Mouse (Mus musculus): ENCODE results near the gene Pdcd7.
A peak's percentile ranks its signal among the peaks of the same experiment; 100 is the strongest.

Pdcd7 gene

GRCm38 (mm10) chr9:65398279-65398678 lies 52.4 kb downstream of the Pdcd7 start, which contains the start of gene Rasl12:
Gene Rasl12, plus strand, starts transcription at chr9:65398506.
- peak; percentile 21 for DNase-seq (ENCODE audit: low spot score)

GRCm38 (mm10) chr9:65399934-65400333 lies 54.0 kb downstream of the Pdcd7 start:
- DNase-seq (ENCODE audit: low spot score), result no peak

DNA sequence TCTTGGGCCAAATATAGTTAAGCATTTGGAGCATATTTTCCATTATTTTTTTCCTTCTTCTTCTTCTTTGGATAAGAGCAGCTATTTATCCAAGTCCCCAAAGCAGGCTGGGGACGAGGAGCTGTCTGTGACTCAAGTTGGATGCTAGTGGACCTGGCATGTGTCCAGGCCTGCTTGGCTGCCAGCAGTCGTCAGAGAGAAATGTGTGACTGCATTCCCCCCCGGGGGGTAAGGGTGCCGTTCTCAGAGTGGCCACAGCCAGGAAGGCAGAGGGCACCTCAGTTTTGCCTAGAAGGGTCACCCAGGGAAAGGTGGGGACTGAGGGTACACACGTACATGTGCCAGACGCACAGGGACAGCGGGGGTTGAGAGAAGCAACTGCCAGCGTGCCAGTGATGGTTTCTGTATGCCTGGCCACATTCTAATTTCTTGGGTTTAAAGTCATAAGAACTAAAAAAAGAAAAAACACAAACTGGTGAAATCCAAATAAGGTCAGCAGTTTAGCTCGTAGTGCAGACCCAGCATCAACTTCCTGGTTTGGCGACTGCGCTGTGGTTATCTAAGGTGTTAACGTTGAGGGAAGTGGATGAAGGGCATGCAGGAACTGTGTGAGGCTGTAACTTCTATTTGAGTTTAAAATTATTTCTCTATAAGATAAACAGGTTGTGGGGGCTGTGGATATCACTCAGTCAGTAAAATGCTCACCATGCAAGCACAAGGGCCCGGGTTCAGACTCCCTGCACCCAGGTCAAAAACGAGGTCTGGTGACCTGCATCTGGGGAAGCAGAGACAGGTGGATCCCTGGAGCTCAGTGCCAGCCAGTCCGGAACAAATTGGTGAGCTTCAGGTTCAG lies 58.7 kb downstream of the Pdcd7 start:
- DNase-seq (ENCODE audit: low spot score), result no peak

DNA sequence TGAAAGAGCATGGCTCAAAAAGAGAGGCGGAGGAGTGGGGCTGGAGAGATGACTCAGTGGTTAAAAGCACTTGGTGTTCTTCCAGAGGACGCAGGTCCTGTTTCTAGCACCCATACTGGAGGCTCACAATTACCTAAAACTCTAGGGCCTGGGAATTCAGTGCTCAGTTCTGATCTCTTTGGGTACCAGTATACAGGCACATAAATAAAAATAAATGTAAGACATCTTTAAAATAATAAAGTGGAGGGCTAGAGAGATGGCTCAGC lies 59.2 kb downstream of the Pdcd7 start:
- DNase-seq (ENCODE audit: low spot score), result no peak

- DNase-seq (ENCODE audit: low spot score), result no peak
Measured at GRCm38 (mm10) chr9:65407327-65407726, 61.4 kb downstream of the Pdcd7 start.

DNA sequence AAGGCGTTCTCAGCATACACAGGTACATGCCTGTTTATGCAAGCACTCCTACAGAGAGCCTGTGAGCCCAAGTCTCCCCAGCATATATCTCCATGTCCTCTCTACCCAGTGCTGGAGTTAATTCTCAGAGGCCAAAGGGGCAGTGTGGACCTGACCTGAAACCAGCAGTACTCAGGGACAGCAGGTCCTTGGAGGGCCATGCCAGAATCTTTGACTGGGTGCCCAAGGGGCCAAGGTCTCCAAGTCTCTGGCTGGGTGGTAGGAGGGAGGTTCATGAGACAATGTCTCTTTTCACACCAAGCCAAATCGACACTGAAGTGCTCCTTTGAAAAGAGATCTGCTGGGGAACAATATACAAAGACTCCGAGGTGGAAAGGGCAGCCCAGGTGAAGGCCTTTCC lies 62.0 kb downstream of the Pdcd7 start:
- no peak for DNase-seq (ENCODE audit: low spot score)

DNA sequence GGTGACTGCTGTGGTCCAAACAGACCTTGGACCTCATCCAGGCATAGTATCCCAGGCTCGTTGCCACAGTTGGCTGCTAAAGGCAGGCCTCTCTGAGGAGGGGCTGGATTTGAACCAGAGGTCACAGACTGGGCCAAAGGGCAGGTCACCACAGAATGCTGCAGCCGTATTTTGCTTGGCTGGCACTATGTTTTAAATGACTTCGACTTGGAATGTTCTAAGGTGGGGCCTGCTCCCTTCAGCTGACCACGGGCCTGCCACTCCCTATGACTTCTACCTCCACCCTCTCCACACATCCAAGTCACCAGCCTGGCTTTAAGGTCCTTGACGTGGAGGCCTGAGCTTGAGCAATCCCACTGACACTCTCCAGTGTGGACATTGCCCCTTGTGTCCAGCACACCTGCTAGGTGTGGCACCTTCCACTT lies 63.0 kb downstream of the Pdcd7 start:
- DNase-seq (ENCODE audit: low spot score), result no peak
